Mouse (Mus musculus): Measurements from ENCODE around the gene Tsga10. TPM values are rescaled to one million over a fixed set of nuclear protein-coding genes. Genes with fewer than 3 reads are reported as not detected.
A peak's percentile ranks its signal among the peaks of the same experiment; 100 is the strongest.

The Tsga10 gene
- 13.8 and 16.9 TPM in 2 replicates for polyA plus RNA-seq (2014; fragmentation: Nextera tagmentation; extraction: Ambion mirVana)

GRCm38 (mm10) chr1:37866286-37866685, at the start of gene Tsga10:
Gene Tsga10 (minus strand): TSS chr1:37866429.
- Histone ChIP-seq H3K4me1 (ENCODE audit: control insufficient read depth, insufficient read depth, low read length) (peaks cover 3% of the 10 kb centered on the region; the same call in 1 of the 2 replicates), H3K27ac (ENCODE audit: low read depth, low read length) (peak within 1 kb of the TSS; percentile 88), H3K27me3 (replicated peaks; ENCODE audit: control insufficient read depth, insufficient read depth, low read length) (no peaks in the 10 kb centered on the region), H3K9ac (ENCODE audit: low read length) (peak within 1 kb of the TSS; percentile 79), H3K9me3 (replicated peaks; ENCODE audit: control insufficient read depth, low read length) (no peaks in the 10 kb centered on the region), H3K36me3 (ENCODE audit: control insufficient read depth, insufficient read depth, low read length) (no peaks in the 10 kb centered on the region), H3K4me3 (ENCODE audit: low read depth, low read length) (peak within 1 kb of the TSS; percentile 65), H3K4me2 (ENCODE audit: low read length) (peak within 1 kb of the TSS; percentile 78)
- ATAC-seq: no peak
- no peak for DNase-seq (ENCODE audit: low spot score)
- WGBS: 85% methylated on average over 6 of the region's 6 CpGs

GRCm38 (mm10) chr1:37912751-37913150, 46.5 kb upstream of the Tsga10 start:
- H3K9me3 ChIP-seq (replicated peaks; ENCODE audit: control insufficient read depth, low read length): no peaks in the 10 kb centered on the region
- no peak for DNase-seq (ENCODE audit: low spot score)
- 75% methylated on average over 2 of the region's 2 CpGs for WGBS
- H3K27ac ChIP-seq (ENCODE audit: low read depth, low read length): no peak overlapping the region
- H3K27me3 ChIP-seq (replicated peaks; ENCODE audit: control insufficient read depth, insufficient read depth, low read length): no peaks in the 10 kb centered on the region
- no peaks in the 10 kb centered on the region for H3K4me1 ChIP-seq (ENCODE audit: control insufficient read depth, insufficient read depth, low read length)
- no peak overlapping the region for H3K4me3 ChIP-seq (ENCODE audit: low read depth, low read length)
- H3K36me3 ChIP-seq (ENCODE audit: control insufficient read depth, insufficient read depth, low read length): no peaks in the 10 kb centered on the region
- H3K9ac ChIP-seq (ENCODE audit: low read length): no peak overlapping the region
- no peak for ATAC-seq
- H3K4me2 ChIP-seq (ENCODE audit: low read length): no peak overlapping the region

DNA sequence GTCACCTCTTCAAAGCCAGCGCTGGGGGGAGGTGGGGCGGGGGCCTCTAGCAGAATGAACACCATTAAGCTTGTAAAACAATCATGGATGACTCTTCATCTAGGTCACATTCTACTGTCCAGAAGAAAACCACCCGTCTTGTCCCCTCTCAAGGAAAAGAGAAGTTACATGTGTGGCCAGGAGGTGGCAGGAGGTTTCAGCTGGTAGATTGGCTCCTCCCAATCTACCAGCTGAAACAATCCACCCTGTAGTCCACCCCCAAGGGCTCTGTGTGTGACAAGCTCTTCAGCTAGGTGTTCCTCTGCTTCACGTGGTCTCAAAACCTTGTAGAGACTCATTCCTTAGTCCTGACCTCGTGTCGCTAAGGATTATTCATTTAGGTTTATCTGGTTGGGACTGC, 36.9 kb upstream of the Tsga10 start:
- Histone ChIP-seq H3K9ac (ENCODE audit: low read length) (no peak overlapping the region), H3K27ac (ENCODE audit: low read depth, low read length) (no peak overlapping the region), H3K4me2 (ENCODE audit: low read length) (no peak overlapping the region), H3K4me3 (ENCODE audit: low read depth, low read length) (no peak overlapping the region), H3K27me3 (replicated peaks; ENCODE audit: control insufficient read depth, insufficient read depth, low read length) (no peaks in the 10 kb centered on the region), H3K9me3 (replicated peaks; ENCODE audit: control insufficient read depth, low read length) (no peaks in the 10 kb centered on the region), H3K4me1 (ENCODE audit: control insufficient read depth, insufficient read depth, low read length) (no peaks in the 10 kb centered on the region), H3K36me3 (ENCODE audit: control insufficient read depth, insufficient read depth, low read length) (peaks cover 18% of the 10 kb centered on the region)
- WGBS: 34% methylated on average over 6 of the region's 6 CpGs
- ATAC-seq (no peak), DNase-seq (ENCODE audit: low spot score) (peak; percentile 23)

DNA sequence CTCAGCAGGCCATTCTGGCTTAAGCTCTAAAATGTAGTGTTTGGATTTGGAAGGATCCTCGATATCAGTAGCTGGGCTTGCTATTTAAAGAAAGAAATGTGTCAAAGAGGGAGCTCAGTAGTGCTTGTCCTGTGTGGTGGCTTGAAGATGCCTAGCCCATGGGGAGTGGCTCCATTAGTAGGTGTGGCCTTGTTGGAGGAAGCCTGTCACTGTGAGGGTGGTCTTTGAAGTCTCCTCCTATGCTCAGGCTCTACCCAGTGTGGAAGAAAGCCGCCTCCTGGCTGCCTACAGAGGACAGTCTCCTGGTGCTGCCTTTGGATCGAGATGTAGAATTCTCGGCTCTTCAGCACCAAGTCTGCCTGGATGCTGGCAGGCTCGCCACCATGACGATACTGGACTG, 34.1 kb upstream of the Tsga10 start:
- Histone ChIP-seq H3K36me3 (ENCODE audit: control insufficient read depth, insufficient read depth, low read length) (peaks cover 42% of the 10 kb centered on the region), H3K9ac (ENCODE audit: low read length) (no peak overlapping the region), H3K27me3 (replicated peaks; ENCODE audit: control insufficient read depth, insufficient read depth, low read length) (no peaks in the 10 kb centered on the region), H3K4me3 (ENCODE audit: low read depth, low read length) (no peak overlapping the region), H3K27ac (ENCODE audit: low read depth, low read length) (no peak overlapping the region), H3K9me3 (replicated peaks; ENCODE audit: control insufficient read depth, low read length) (no peaks in the 10 kb centered on the region), H3K4me1 (ENCODE audit: control insufficient read depth, insufficient read depth, low read length) (no peaks in the 10 kb centered on the region), H3K4me2 (ENCODE audit: low read length) (no peak overlapping the region)
- ATAC-seq (no peak), DNase-seq (ENCODE audit: low spot score) (no peak)
- WGBS: 60% methylated on average over 6 of the region's 6 CpGs

GRCm38 (mm10) chr1:37899816-37900215, 33.6 kb upstream of the Tsga10 start:
- Histone ChIP-seq H3K4me2 (ENCODE audit: low read length) (no peak overlapping the region), H3K27me3 (replicated peaks; ENCODE audit: control insufficient read depth, insufficient read depth, low read length) (no peaks in the 10 kb centered on the region), H3K9ac (ENCODE audit: low read length) (no peak overlapping the region), H3K36me3 (ENCODE audit: control insufficient read depth, insufficient read depth, low read length) (peaks cover 47% of the 10 kb centered on the region), H3K9me3 (replicated peaks; ENCODE audit: control insufficient read depth, low read length) (no peaks in the 10 kb centered on the region), H3K27ac (ENCODE audit: low read depth, low read length) (no peak overlapping the region), H3K4me1 (ENCODE audit: control insufficient read depth, insufficient read depth, low read length) (no peaks in the 10 kb centered on the region), H3K4me3 (ENCODE audit: low read depth, low read length) (no peak overlapping the region)
- ATAC-seq: no peak
- WGBS: 88% methylated on average over 4 of the region's 4 CpGs
- no peak for DNase-seq (ENCODE audit: low spot score)

GRCm38 (mm10) chr1:37894606-37895005, 28.4 kb upstream of the Tsga10 start:
- H3K4me3 ChIP-seq (ENCODE audit: low read depth, low read length): no peak overlapping the region
- no peak overlapping the region for H3K9ac ChIP-seq (ENCODE audit: low read length)
- ATAC-seq (no peak), DNase-seq (ENCODE audit: low spot score) (no peak)
- peaks cover 57% of the 10 kb centered on the region for H3K36me3 ChIP-seq (ENCODE audit: control insufficient read depth, insufficient read depth, low read length)
- H3K27ac ChIP-seq (ENCODE audit: low read depth, low read length): no peak overlapping the region
- H3K27me3 ChIP-seq (replicated peaks; ENCODE audit: control insufficient read depth, insufficient read depth, low read length): no peaks in the 10 kb centered on the region
- H3K4me1 ChIP-seq (ENCODE audit: control insufficient read depth, insufficient read depth, low read length): peaks cover 8% of the 10 kb centered on the region
- no peak overlapping the region for H3K4me2 ChIP-seq (ENCODE audit: low read length)
- no peaks in the 10 kb centered on the region for H3K9me3 ChIP-seq (replicated peaks; ENCODE audit: control insufficient read depth, low read length)

- WGBS: 70% methylated on average over 3 of the region's 3 CpGs
- peak; percentile 45 for DNase-seq (ENCODE audit: low spot score)
- Histone ChIP-seq H3K4me3 (ENCODE audit: low read depth, low read length) (peak overlapping the region; percentile 67), H3K36me3 (ENCODE audit: control insufficient read depth, insufficient read depth, low read length) (peaks cover 30% of the 10 kb centered on the region), H3K4me1 (ENCODE audit: control insufficient read depth, insufficient read depth, low read length) (peaks cover 11% of the 10 kb centered on the region), H3K9me3 (replicated peaks; ENCODE audit: control insufficient read depth, low read length) (no peaks in the 10 kb centered on the region), H3K9ac (ENCODE audit: low read length) (no peak overlapping the region), H3K4me2 (ENCODE audit: low read length) (peak overlapping the region; percentile 72), H3K27me3 (replicated peaks; ENCODE audit: control insufficient read depth, insufficient read depth, low read length) (no peaks in the 10 kb centered on the region), H3K27ac (ENCODE audit: low read depth, low read length) (no peak overlapping the region)
- ATAC-seq: no peak
Measured at GRCm38 (mm10) chr1:37891400-37891799, 25.2 kb upstream of the Tsga10 start.

DNA sequence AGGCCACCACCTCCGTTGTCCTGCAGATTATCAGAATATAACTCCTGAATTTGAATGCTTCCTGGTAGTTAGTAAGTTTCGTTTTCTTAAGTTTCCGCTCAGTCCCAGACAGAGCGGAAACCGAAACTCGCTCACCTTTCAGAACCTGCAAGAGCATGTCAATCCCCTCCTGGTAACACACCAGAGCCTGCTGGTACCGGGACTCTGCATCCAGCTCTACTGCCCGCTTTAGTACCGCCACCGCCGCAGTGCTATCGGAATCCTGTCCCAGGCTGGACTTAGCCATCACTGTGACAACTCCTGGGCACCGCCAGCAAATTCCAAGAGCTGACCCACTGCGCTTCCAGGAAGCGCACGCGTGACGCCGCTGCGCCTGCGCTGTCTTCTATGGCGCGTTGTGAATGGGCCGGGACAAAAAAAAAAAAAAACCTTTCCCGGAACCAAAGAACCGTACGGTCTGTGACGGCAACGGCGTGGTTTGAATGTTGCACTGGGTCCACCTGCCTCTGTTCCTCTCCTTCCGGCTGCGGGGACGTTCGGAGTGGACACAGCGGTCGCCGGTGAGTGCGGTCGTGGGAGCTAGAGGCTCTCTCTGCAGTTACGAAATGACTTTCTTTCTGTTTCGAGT, 23.9 kb upstream of the Tsga10 start, which contains the start of the genes Mitd1 and Mrpl30:
Mitd1 (minus strand) TSS at position 387 of the 628 bp plus-strand sequence.
Mrpl30 (plus strand) TSS at position 453 of the 628 bp plus-strand sequence.
- peak within 1 kb of the TSS; percentile 72 for H3K4me2 ChIP-seq (ENCODE audit: low read length)
- peaks cover 18% of the 10 kb centered on the region for H3K36me3 ChIP-seq (ENCODE audit: control insufficient read depth, insufficient read depth, low read length)
- no peaks in the 10 kb centered on the region for H3K27me3 ChIP-seq (replicated peaks; ENCODE audit: control insufficient read depth, insufficient read depth, low read length)
- DNase-seq (ENCODE audit: low spot score): peak; percentile 94
- peak within 1 kb of the TSS; percentile 67 for H3K4me3 ChIP-seq (ENCODE audit: low read depth, low read length)
- H3K9me3 ChIP-seq (replicated peaks; ENCODE audit: control insufficient read depth, low read length): no peaks in the 10 kb centered on the region
- H3K9ac ChIP-seq (ENCODE audit: low read length): peak within 1 kb of the TSS; percentile 77
- peaks cover 11% of the 10 kb centered on the region for H3K4me1 ChIP-seq (ENCODE audit: control insufficient read depth, insufficient read depth, low read length)
- under 1% methylated on average over 41 of the region's 41 CpGs for WGBS
- peak; percentile 95 for ATAC-seq
- no peak within 1 kb of the TSS; the same call in 1 of the 2 replicates for H3K27ac ChIP-seq (ENCODE audit: low read depth, low read length)

- H3K27ac ChIP-seq (ENCODE audit: low read depth, low read length): no peak overlapping the region
- H3K9me3 ChIP-seq (replicated peaks; ENCODE audit: control insufficient read depth, low read length): no peaks in the 10 kb centered on the region
- DNase-seq (ENCODE audit: low spot score) (no peak), ATAC-seq (no peak)
- H3K4me1 ChIP-seq (ENCODE audit: control insufficient read depth, insufficient read depth, low read length): peaks cover 11% of the 10 kb centered on the region
- peak overlapping the region; percentile 67; the same call in 1 of the 2 replicates for H3K4me3 ChIP-seq (ENCODE audit: low read depth, low read length)
- H3K9ac ChIP-seq (ENCODE audit: low read length): no peak overlapping the region
- WGBS: 85% methylated on average over 7 of the region's 7 CpGs
- H3K4me2 ChIP-seq (ENCODE audit: low read length): peak overlapping the region; percentile 72
- H3K36me3 ChIP-seq (ENCODE audit: control insufficient read depth, insufficient read depth, low read length): peaks cover 11% of the 10 kb centered on the region; the same call in 1 of the 2 replicates
- H3K27me3 ChIP-seq (replicated peaks; ENCODE audit: control insufficient read depth, insufficient read depth, low read length): no peaks in the 10 kb centered on the region
Measured at GRCm38 (mm10) chr1:37889206-37889605, 23.0 kb upstream of the Tsga10 start.
